8 mouse cellular contexts compared by ENCODE assay signal in the genomic region with DNA sequence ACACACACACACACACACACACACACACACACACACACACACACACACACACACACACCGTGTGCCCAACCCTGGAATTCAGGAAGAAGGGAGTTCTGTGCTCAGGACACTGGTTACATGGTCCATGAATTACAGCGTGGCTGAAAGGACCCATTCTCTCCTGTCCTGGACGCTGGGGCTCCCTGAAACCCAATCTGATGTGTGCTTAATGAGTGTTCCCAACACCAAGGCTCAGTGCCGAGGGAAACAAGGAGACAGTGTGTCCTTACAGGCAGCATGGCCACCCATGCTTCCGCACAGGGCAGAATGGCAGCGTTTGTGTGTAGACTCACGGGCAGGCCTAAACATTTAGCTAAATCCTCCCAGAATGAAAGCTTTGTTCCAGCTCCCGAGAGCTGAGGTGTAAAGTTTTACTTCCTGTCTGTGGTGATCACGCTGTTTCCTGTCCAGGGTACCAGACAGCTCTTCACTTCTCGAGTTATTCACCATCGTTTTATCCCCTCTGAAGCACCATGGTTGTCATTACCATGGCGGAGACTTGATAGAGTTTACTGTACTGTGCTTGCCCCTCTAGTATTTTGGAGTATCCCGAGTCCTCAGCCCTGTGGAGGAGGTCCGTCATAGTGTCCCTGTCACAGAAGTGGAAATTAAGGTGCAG.
DNase-seq lines count a peak whose midpoint lies in the region; ATAC-seq and TF ChIP-seq lines count a peak whose summit lies in the region.

No protein-coding gene starts in this region.

- H3K36me3 ChIP-seq in limb, embryonic 12.5 days: peaks cover 23% of the 10 kb centered on the region
- no peaks in the 10 kb centered on the region for H3K36me3 ChIP-seq in thymus, adult 2 months (ENCODE audit: control insufficient read depth, insufficient read depth, low read length)

- intact Hi-C loops in heart, postnatal 14 days (cut with DNase I): no loop called here
- intact Hi-C loops in gastrocnemius, adult 2 months (cut with DNase I): no loop called here

- no peak for TF ChIP-seq CTCF in gastrocnemius, adult 2 months (IDR thresholded peaks at IDR 0.05)
- no peak for TF ChIP-seq CTCF in thymus, adult 2 months (IDR thresholded peaks at IDR 0.05; ENCODE audit: borderline replicate concordance, control insufficient read depth, extremely low read depth, insufficient read depth, low read length, poor library complexity)

- H3K4me1 ChIP-seq in limb, embryonic 12.5 days (replicated peaks): peaks cover 47% of the 10 kb centered on the region
- H3K4me1 ChIP-seq in thymus, adult 2 months (replicated peaks; ENCODE audit: control insufficient read depth, insufficient read depth, low read length): peaks cover 6% of the 10 kb centered on the region; the same call in 1 of the 2 replicates

- H3K4me3 ChIP-seq in gastrocnemius, adult 2 months: peak overlapping the region; percentile 39
- H3K4me3 ChIP-seq in limb, embryonic 12.5 days (replicated peaks): no peak overlapping the region
- H3K4me3 ChIP-seq in thymus, adult 2 months (ENCODE audit: control insufficient read depth, insufficient read depth, low read length): no peak overlapping the region

- H3K9ac ChIP-seq in limb, embryonic 12.5 days (replicated peaks): no peak overlapping the region

- H3K27ac ChIP-seq in gastrocnemius, adult 2 months: peak overlapping the region; percentile 74
- peak overlapping the region; percentile 89 for H3K27ac ChIP-seq in limb, embryonic 12.5 days
- no peak overlapping the region for H3K27ac ChIP-seq in thymus, adult 2 months (ENCODE audit: control insufficient read depth, insufficient read depth, low read length)

- TF ChIP-seq POLR2A in thymus, adult 2 months (IDR thresholded peaks at IDR 0.05; ENCODE audit: control insufficient read depth, extremely low read depth, insufficient read depth, low read length, poor library complexity): no peak

- peak; percentile 91 for DNase-seq in heart, adult 11 months
- no peak for DNase-seq in heart, postnatal 14 days
- DNase-seq in Muller cell, postnatal 12 days (ENCODE audit: inconsistent ontology term): peak; percentile 82
- peak; percentile 78 for DNase-seq in gastrocnemius, adult 2 months
- peak; percentile 77 for DNase-seq in skeletal muscle tissue, adult 2 months (ENCODE audit: low read depth, low spot score)
- no peak for DNase-seq in thymus, adult 2 months
- DNase-seq in urinary bladder, postnatal 25 days (ENCODE audit: low spot score): no peak

- H3K27me3 ChIP-seq in limb, embryonic 12.5 days: no peaks in the 10 kb centered on the region
- no peaks in the 10 kb centered on the region for H3K27me3 ChIP-seq in thymus, adult 2 months (ENCODE audit: control insufficient read depth, insufficient read depth, low read length)

- ATAC-seq in limb, embryonic 12.5 days (ENCODE audit: insufficient number of reproducible peaks, insufficient read depth, low FRiP score, low TSS enrichment, low read depth): peak; percentile 86

- WGBS in limb, embryonic 12.5 days: 40% methylated on average over 14 of the region's 14 CpGs
- 55% methylated on average over 14 of the region's 14 CpGs for WGBS in thymus, adult 2 months

- H3K9me3 ChIP-seq in limb, embryonic 12.5 days: peaks cover 15% of the 10 kb centered on the region; the same call in 1 of the 2 replicates

- no peak overlapping the region for H3K4me2 ChIP-seq in limb, embryonic 12.5 days

Comparison
In these comparisons a context has a peak if more than half of its experiments do, and no peak if none do; other contexts are left out.
1. DNase-seq: peak in heart, adult 11 months (single experiment), Muller cell, postnatal 12 days (single experiment), gastrocnemius, adult 2 months (single experiment) and skeletal muscle tissue, adult 2 months (single experiment); none in heart, postnatal 14 days (0 of 2), thymus, adult 2 months (single experiment) and urinary bladder, postnatal 25 days (single experiment).